Mouse (Mus musculus) kidney, postnatal 14 days (tissue): ENCODE measurements at regions not wholly inside any gene's neighbourhood (a gene's known extent, or its start where the extent isn't known, plus 50 kb on each side); places are given as distances from the start of the nearest gene placed in this dataset.
"Not testable (repeated sequence)": the region's sequence is repeated elsewhere in the genome, so short reads cannot be mapped to it uniquely, and the experiment has no call there.

Source experiments
- DNase-seq: peaks from one replicate; pipeline ENCODE4 v3.0.0; 2022; ENCODE audit warnings: mixed read lengths

DNA sequence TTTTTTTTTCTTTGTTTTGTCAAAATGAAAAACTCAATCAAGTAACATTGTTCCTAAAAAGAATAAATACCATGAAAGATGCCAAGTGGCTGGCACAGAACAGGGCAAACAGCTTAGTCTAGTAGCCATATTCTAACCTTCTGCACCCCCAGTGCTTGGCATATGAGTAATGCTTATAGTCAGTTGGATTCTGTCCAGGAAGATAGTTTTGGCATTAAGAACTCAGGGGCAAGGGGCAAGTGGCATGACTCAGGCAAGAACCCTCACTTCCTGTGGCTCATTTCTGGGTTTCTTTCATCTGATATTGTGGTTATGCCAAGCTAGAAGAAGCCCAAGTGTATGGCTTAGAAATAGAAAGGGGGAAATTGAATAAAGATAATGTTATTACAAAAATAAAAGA, 314.1 kb upstream of the Maf start:
- no peak for DNase-seq

DNA sequence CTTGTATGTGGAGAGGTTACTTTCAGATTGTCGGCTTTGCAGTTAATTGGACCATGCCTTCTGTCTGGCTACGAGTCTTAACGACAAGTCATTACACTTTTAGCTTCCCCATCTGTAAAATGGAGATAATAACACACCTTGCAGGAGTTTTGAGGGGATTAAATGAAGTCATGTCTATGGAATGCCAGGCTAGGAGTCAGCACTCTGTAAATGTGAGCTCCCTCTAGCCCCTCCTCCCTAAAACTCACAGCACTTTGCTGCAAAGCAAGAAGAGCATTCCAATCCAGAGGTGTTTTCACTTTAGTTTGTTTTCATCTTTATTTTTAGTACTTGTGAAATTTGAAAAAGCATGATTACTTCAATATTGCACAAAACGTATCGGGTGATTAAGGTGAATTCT, 287.7 kb upstream of the Maf start:
- DNase-seq = no peak

DNA sequence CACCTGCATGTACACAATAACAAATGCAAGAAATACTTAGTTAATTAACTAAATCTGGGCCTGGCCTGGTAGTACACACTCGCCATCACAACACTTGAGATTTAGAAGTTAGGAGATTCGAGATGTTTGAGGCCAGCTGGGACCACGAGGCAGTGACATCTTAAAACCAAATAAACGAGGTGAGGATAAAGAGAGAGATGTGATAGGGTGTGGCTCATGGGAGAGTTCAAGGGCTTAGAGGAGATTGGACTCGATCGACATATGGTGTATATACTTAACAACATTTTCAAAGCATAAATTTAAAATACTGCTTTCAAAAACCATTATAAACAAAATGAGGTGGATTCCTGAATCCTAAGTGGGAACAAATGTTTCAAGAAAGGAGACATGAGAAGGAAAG, 284.4 kb upstream of the Maf start:
- no peak for DNase-seq

DNA sequence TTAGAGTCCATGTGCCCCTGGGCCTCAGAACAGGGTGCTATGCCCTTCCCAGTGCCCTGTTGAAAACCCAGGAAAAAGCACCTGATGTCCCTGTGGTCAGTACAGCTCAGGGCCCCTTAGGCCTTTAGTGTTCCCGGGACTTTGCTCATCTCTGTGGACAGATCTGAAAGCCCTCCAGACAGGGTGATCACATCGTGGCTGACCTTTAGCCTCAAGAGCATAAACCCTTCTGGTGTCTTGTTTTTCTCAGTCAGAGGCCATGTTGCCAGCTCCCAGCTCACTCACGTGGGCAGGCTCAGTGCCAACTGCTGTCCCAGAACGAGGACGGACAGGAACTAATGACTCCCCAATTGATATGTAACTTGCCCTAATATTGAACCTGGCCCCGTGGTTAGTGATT, 275.8 kb upstream of the Maf start:
- peak; percentile 90 for DNase-seq

DNA sequence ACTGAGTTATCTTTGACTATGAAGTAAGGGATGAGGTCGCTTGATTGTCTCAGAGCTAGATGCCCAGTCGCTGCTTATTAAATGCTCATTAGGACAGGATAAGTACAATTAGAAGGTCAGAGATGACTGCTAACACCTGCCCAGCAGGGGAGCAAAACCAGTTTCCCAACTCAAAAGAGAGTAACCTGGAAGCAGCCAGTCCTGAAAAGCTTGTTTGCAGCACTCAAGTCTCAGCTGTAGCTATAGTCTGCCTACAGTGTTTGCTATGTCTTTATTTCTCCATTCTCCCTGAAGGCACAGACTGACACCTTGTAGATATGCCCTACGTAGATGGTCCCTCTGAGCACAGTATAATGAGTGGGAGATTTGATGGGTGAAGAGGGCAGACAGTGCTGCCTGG, 274.7 kb upstream of the Maf start:
- DNase-seq = no peak

DNA sequence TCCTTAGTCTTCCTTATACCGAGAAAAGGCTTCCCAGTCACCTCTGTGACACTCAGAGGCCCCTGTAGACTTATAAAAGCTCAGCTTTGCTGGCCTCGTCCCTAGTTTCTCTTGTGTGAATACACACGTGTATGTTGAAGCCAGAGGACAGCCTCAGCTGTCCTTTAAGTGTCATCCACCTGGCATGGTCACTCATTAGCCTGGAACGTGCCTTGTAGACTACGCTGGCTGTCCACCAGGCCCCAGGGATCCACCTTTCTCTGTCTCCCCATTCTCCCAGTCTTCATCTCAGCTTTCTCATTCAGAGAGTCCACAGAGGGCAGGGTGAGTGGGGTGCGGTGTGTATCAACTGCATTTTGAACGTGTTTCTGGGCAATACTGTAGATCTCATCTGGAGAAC, 273.8 kb upstream of the Maf start:
- DNase-seq = peak; percentile 45

DNA sequence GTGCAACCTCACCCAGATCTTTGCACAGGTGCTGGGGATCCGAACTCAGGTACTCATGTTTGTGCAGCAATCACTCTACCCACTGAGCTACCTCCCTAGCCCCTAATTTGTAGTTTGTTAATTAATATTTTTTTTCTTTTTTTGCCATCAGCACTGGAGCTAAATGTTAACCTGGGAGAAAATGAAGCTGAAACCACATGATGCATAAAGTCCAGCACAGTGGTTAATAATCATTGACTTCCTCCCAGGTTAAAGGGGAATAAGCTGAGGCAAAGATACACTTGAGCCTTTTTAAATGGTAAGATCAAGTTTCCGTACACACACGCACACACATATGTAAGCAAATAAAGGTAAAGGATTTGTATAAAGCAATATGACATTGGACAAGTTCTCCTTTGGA, 273.0 kb upstream of the Maf start:
- peak; percentile 38 for DNase-seq

DNA sequence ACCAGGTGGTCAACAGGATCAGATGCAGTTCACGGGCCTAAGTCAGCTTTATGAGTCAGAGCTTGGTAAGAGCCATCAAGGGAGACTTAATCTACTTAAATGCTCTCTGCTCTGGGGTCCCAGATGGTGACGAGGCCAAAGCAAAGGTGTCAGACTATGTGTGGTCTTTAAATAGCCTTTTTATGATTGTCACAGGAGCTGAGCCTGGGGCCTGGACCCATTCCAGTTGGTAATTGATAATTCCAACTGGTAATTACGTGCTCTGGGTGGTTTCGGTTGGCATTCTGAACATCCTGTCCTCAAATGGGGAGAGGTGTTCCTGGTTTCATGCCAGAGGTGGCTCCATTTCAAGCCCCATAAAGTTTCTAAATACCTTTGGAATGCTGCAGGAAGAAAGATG, 269.6 kb upstream of the Maf start:
- DNase-seq = peak; percentile 45

DNA sequence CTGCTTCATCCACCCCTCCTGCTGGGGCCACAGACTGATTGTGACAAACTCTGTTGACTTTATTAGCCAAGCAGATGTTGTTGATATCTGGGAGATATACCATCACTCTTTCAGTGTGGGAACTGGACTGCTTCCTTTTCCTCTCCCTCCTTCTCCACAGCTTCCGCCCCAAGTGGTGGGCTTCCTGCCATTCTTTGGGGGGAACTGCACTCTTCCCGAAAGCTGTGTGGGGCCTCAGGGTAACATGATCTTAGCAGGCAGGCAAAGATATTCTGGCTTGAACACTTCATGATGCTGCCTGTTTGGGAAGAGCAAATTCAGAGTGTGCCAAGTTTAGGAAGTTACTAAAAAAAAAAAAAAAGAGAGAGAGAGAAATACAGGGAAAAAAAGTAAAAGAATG, 267.1 kb upstream of the Maf start:
- no peak for DNase-seq

DNA sequence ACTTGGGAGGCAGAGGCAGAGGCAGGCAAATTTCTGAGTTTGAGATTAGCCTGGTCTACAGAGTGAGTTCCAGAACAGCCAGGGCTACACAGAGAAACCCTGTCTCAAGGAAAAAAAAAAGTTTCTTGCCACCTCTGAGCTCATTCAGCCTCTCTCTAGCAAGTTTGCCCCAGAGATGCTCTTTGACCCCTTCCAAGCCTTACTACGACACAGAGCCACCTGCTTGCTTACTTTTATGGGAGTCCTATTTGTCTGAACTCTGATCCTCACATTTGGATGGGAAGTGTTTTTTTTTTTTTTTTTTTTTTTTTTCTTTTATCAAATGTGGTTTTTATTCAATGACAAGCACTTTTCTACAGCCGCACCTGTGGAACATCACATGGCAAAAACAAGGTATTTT, 263.8 kb upstream of the Maf start:
- not testable (repeated sequence) for DNase-seq

DNA sequence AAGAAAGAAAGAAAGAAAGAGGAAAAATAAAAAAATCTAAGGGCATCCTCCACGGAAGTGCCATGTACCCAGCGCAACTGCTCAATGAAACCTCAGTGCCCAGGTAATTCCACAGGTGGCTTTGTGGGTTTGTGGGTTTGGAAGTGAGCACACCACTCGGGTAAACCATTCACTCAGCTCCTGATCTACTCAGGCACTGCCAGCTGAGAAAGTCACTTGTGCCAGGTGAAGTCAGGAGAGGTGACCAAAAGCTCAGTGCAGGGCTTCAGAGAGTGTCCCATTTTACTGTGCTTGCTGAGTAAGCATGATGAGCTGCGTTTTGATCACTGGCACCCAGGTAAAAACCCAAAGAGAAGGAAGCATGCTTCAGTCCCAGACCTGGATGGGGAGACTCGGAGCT, 260.5 kb upstream of the Maf start:
- no peak for DNase-seq

DNA sequence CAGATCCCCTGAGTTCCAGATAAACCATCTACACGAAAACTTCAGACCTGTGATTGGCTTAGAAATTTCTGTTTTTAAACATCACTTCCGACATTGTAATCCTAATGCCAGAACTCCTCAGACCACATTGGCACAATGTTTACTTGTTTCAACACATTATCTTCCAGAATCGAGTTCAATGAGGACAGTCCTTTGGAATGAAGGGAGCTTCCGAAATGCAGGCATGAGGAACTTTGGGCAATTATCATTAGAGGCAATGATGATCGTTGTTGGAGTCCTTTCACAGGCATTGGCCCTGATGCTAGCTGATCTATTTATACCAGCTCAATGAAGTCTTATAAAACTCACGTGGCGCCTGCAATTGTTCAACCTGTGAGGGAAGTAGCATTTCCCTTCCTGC, 258.4 kb upstream of the Maf start:
- DNase-seq = no peak

DNA sequence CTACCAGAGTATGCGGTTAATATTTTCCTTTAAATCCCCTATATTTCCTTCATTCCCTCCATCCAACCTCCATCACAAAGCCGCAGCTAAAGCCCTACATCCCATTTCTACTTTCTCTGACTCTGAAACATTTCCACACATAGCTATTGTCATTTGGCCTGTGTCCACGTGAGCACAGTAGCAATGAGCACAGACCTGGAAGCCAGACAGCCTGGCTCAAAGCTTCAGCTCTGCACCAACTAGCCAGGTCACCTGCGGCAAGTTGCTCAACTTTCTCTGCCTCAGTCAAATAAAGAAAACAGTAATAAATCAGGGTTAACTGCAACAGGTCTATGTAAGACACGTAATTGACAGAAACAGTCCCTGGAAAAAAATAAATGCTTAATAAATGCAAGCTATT, 247.8 kb upstream of the Maf start:
- no peak for DNase-seq

DNA sequence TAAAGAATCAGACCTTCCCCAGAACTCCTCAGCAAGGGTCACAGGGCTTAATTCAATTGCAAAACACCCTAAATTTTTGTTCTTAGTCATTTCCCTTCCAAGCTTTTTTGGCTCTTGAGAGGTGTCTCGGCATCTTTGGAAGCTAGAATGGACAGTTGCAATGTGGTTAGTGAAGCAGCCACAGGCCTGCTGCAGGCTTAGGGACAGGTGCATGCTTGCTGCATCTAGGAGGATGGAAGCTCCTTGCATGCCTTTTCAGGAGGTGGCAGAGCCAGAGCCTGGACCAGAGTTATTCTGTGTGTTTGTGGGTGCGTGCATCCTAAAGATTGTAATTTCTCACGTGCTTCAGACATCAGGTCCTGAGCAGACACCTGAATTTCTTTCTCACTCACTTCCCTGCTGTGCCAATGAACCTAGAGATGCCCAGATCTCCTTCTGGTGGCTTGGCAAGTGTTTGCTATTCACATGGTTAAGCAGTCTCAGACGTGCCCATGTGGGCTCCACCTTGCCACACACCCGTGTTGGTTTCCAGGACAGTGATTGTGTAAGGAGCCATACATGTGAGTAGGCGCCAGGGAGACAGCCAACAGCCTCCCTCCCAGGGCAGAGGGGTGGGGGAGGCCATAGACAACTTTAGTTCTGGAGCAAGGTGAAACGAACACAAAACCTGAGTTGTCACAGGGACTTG, 246.3 kb upstream of the Maf start:
- no peak for DNase-seq

DNA sequence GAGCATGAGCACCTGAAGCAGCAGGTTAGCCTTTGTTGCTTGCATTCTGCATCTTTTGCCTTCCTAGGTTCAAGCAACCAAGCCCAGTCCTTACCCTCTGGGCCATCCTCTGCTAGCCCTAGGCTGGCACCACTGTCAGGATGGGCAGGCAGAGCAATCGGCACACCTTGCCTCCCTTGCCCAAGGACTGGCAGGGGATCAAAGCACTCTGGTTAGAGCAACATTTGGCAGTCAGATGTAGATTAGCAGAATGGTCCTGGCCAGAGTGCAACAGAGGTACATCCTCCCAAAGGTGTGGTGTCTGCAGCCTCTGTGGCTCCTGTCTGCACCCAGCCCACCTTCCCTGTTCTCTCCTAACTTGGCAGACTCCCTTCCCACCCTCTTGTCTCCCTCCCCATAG, 244.9 kb upstream of the Maf start:
- no peak for DNase-seq

DNA sequence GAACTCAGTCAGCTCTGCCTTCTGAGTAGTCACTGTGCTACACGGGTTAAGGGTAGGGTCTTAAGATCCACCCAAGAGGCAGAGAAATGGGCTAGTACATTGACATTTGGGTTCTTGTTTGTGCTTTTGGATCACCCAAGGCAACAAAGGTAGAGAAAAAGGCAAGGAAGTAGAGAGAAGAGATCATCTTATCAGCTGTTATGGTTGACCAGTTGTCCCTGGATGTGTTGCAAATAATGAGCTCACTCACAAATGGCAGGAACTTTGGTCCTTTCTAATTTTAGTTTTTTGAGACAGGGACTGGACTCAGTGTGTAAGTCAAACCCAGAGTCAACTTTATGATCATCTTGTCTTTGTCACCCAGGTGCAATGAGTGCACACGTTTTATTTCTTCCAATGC, 241.3 kb upstream of the Maf start:
- no peak for DNase-seq

DNA sequence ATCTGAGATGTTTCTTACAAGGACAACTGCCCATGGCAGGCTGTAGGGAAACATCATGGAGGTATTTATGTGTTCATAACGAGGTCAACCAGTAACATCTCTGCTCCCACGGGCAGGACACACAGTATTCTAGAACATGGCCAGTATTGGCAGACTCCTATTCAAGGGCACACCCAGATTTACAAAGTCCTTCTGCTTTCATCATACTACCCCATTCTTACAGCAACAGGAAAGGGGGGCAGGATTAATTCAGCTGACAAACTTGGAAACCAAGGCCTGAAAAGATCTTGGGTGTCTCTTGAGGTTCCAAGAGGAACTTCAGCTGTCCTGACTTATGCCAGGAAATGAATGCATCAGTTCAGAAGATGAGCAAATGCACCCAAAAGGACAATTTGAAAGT, 240.4 kb upstream of the Maf start:
- no peak for DNase-seq

DNA sequence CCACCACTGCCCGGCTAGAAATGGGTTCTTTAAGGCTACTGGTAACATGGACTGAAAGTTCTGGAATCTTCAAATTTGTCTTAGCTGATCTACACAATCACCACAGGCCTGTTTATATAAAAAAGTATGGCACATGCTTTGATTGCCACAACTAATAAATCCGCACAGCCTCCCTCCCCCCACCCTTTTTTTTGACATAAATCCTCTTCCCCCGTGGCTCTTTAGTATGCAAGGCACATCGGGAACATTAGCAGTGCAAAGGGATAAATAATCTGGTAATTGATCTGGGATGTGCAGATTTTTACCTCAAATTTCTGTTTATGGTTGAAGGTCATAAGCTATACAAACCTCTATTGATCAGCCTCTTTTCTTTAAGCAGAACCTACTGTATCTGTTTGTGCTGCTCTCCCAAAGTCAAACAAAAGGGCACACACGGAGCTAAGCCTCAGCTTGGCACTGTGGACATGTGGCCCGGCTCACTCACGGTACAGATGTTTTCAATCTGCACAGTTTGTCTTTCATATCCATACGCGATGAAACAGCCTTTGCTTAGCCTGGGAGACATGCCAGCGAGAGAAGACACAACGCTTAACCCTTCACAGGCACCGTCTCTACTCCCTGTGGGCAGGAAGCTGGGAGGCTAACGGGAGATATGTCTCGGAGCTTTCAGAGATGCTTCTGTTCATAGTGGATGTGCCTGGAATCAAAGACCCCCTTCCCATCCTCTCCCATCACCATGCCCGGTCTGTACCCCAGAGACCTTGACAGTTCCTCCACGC, 235.3 kb upstream of the Maf start:
- DNase-seq = peak; percentile 65

DNA sequence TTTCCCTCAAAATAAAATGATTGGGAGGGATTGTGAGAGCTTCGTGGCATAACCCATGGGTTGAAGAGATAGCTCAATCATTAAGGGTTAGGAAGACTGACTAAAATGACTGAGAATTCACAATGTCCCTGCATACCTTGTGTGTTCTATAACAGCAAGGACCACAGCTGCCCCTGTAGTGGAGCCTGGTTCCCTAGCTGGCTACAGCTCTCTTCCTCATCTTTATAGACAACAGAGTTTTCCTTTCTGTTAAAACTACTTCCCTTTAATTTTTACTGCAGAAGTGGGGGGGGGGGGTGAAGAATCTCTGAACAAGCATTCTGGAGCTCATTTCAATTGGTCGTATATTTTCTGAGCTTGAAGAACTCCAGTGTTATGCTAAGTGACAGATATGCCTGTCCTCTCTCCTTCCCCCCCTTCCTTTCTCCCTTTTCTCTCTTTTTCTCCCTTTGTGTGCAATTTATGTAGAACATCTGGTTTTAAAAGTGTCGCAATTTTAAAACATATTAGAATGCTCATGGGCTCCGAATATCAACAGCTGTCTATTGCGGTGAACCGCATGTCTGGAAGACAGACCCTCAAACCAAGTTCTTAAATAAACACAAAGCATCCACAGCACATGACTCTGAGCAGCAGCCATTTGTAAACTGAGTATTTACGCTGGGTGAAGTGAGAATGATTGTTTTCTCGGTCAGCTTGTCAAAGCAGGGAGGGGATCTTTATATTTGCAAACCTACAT, 222.0 kb upstream of the Maf start:
- DNase-seq = peak; percentile 14

DNA sequence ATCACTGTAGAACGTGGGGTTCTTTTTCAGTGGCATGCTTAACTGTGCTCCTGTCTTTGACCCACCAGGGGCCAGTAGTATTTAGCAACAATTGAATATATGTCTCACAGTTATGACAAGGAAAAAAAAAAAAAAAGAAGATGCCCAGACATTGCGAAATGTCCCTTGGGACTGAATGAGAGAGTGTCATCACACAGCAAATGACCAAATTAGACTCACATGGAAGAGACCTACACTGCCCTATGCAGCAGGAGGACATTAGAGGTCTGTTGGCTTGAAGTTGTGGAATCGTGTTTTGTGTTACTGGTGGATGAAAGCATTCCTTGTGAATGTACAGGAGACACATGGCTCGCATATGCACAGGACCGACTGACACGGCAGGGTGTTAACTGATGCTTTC, 214.3 kb upstream of the Maf start:
- no peak for DNase-seq

DNA sequence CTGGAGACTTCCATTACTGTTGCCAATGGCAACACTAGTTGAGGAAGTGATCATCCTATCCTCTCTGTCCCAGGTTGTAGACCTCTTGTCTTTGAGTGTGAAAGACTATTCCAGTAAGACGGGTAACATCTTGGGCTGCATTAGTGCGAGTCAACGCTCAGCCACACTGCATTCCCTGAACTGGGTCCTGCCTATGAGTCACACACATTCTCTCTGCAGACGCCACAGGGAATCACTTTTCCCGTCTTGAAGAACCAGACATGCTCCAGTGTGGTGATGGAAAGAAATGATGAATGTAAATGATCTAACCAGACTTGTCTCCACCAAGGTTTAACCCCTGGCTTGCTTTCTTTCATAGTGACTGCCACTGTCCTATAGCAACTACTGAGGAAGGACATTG, 199.1 kb upstream of the Maf start:
- DNase-seq = no peak

DNA sequence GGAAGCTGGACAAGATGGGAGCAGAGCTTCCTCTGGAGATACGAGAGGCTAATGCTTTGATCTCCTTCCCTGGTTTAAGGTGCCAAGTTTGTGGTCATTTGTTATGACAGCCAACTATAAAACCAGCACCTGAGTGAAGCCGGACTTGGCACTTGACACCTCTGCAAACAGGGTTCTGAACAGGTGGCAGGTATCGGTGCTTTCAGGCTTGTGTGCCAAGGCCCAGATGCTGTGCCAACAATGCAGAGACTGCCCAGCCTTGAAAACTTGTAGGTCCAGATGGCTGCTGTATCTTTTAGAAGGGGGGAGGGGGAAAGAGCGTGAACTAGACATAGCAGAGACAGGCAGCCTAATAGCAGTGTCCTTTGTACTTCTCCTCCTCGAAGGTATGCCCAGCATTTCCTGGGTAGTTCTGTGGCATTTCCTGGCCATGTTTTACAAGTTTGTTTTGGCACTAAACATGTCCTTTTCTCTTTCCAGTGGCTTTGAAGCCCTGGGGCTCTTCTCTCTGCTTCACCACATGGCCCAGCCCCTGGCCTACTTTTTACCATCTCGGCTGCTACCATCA, 196.3 kb upstream of the Maf start:
- peak; percentile 45 for DNase-seq

DNA sequence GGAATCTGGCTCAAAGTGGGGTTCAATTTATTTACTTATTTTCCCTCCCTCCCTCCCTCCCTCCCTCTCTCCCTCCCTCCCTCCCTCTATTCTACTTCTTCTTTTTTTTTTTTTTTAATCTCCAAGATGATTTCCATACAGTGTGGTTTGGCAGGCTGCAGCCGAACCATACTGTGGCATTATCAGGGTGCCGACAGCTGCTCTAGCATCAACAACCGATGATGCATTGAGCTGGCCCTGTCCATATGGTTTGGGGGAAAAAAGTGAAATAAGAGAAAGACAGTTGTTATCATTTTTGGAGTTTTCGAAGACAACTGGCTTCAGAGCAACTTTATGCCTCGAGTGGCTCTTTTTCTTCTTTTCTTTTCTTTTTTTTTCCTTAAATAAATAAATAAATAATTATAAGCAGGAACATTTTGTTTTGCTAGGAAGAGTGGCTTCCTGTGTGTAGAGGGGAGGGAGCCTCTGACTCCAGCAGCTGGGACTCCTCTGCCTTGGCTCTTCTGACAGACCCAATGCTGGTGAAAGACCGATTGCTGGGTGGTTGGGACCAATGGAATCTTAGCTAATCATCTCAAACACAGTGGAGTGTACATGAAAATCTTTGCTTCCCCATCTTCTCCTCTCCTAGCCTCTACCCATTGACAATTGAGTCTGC, 190.1 kb upstream of the Maf start:
- peak; percentile 55 for DNase-seq
